Mouse (Mus musculus) heart, embryonic 14.5 days (tissue): ENCODE results near the gene Arl9. TPM values are rescaled to one million over a fixed set of nuclear protein-coding genes. Genes with fewer than 3 reads are reported as not detected.
"Not testable (repeated sequence)": the region's sequence is repeated elsewhere in the genome, so short reads cannot be mapped to it uniquely, and the experiment has no call there.

Source experiments
- ATAC-seq: fragments of 200-750 bp; cut with Nextera tagmentation; 2 replicates; pipeline ENCODE4 v1.8.0; 2017; ENCODE audit warnings: low read depth, moderate TSS enrichment; ENCODE audit not compliant: insufficient number of reproducible peaks, insufficient read depth, low FRiP score
- H3K27ac ChIP-seq, 2 experiments: fragments of 200-500 bp in 1 of 2; fragments of 300-500 bp in 1 of 2; sonication (generic) in 1 of 2; replicated peaks in 1 of 2; 2 replicates each; pipeline ENCODE4 v1.5.1; 2012 to 2014; ENCODE audit warnings: low read depth in 2 of 2, low read length in 2 of 2, control low read depth in 1 of 2, mild to moderate bottlenecking in 1 of 2, mixed read lengths in 1 of 2; ENCODE audit not compliant: control insufficient read depth in 1 of 2, insufficient read depth in 1 of 2
- H3K27me3 ChIP-seq: fragments of 300-500 bp; sonication (generic); 2 replicates; pipeline ENCODE4 v1.6.1; 2014; ENCODE audit warnings: mild to moderate bottlenecking, low read length, control low read depth; ENCODE audit not compliant: control insufficient read depth, insufficient read depth
- H3K36me3 ChIP-seq: fragments of 300-500 bp; sonication (generic); 2 replicates; pipeline ENCODE4 v1.6.1; 2014; ENCODE audit warnings: mild to moderate bottlenecking, control low read depth, low read length, mixed read lengths; ENCODE audit not compliant: control insufficient read depth, insufficient read depth
- H3K4me1 ChIP-seq, 2 experiments: fragments of 200-500 bp in 1 of 2; fragments of 300-500 bp in 1 of 2; sonication (generic) in 1 of 2; 2 replicates each; pipeline ENCODE4 v1.6.1; 2012 to 2014; ENCODE audit warnings: low read length in 2 of 2, control low read depth in 1 of 2, mixed read lengths in 1 of 2; ENCODE audit not compliant: control insufficient read depth in 2 of 2, insufficient read depth in 2 of 2
- H3K4me2 ChIP-seq: fragments of 300-500 bp; sonication (generic); 2 replicates; pipeline ENCODE4 v1.6.1; 2014; ENCODE audit warnings: mild to moderate bottlenecking, low read length
- H3K4me3 ChIP-seq, 2 experiments: fragments of 200-500 bp in 1 of 2; fragments of 300-500 bp in 1 of 2; sonication (generic) in 1 of 2; 2 replicates each; pipeline ENCODE4 v1.5.1; 2012 to 2014; ENCODE audit warnings: low read length in 2 of 2, mild to moderate bottlenecking in 2 of 2, control low read depth in 1 of 2, low read depth in 1 of 2, moderate library complexity in 1 of 2; ENCODE audit not compliant: control insufficient read depth in 1 of 2, insufficient read depth in 1 of 2
- H3K9ac ChIP-seq: fragments of 300-500 bp; sonication (generic); 2 replicates; pipeline ENCODE4 v1.6.1; 2014; ENCODE audit warnings: mild to moderate bottlenecking, low read length
- H3K9me3 ChIP-seq: fragments of 300-500 bp; sonication (generic); 2 replicates; pipeline ENCODE4 v1.6.1; 2016; ENCODE audit warnings: low read length, control low read depth; ENCODE audit not compliant: control insufficient read depth
- WGBS: fragments of 180-500 bp; shearing (Covaris S2); extraction: QIAGEN DNeasy Blood & Tissue Kit; methylation state at CpG from one replicate; pipeline ENCODE4 v1.1.7; 2014; 5-methylcytosine and 5-hydroxymethylcytosine counted together
- polyA plus RNA-seq: library from polyadenylated mRNA; unstranded; fragments of >200 nt; fragmentation: Nextera tagmentation; extraction: Ambion mirVana; gene quantifications from 2 replicates; pipeline ENCODE4 v1.2.1, GENCODE M21; 2014

Arl9 gene
- polyA plus RNA-seq, 1 experiment from 2014 or later = not detected

- H3K27ac ChIP-seq = no peak overlapping the region
- H3K4me1 ChIP-seq = peaks cover 0 to 10% of the 10 kb centered on the region in 2 experiments; a peak in 1 of 4 replicates
- no peaks in the 10 kb centered on the region for H3K27me3 ChIP-seq
- H3K4me3 ChIP-seq = no peak overlapping the region
- no peak overlapping the region for H3K9ac ChIP-seq
- H3K36me3 ChIP-seq = peaks cover 61% of the 10 kb centered on the region
- ATAC-seq = no peak
- H3K9me3 ChIP-seq = no peaks in the 10 kb centered on the region
- no peak overlapping the region for H3K4me2 ChIP-seq
- WGBS = 77% methylated on average over 5 of the region's 5 CpGs
These were observed 34.6 kb upstream of the Arl9 start for GRCm38 (mm10) chr5:76969250-76969649.

GRCm38 (mm10) chr5:76971115-76971514, 32.7 kb upstream of the Arl9 start:
- H3K36me3 ChIP-seq = peaks cover 43% of the 10 kb centered on the region

GRCm38 (mm10) chr5:76973488-76973887, 30.4 kb upstream of the Arl9 start:
- WGBS = 61% methylated on average over 3 of the region's 3 CpGs
- H3K4me1 ChIP-seq = peaks cover 0 to 16% of the 10 kb centered on the region in 2 experiments; a peak in 2 of 4 replicates

More at GRCm38 (mm10) chr5:76971115-76971514, 32.7 kb upstream of the Arl9 start:
- not testable (repeated sequence) for H3K27ac ChIP-seq, H3K4me2 ChIP-seq, H3K27me3 ChIP-seq, H3K4me3 ChIP-seq, H3K9me3 ChIP-seq, ATAC-seq, H3K9ac ChIP-seq
- H3K4me1 ChIP-seq = peaks cover 0 to 16% of the 10 kb centered on the region in 2 experiments; a peak in 2 of 4 replicates
- WGBS = 83% methylated on average over 1 of the region's 1 CpGs

GRCm38 (mm10) chr5:76974207-76974553, 29.7 kb upstream of the Arl9 start:
- H3K4me2 ChIP-seq = peak overlapping the region; percentile 94
- H3K4me1 ChIP-seq = peaks cover 0 to 16% of the 10 kb centered on the region in 2 experiments; a peak in 2 of 4 replicates
- peak overlapping the region; percentile 88 to 96 for H3K4me3 ChIP-seq
- H3K27ac ChIP-seq = peak overlapping the region in 1 of 2 experiments; percentile 88; a peak in 1 of 4 replicates
- WGBS = 2% methylated on average over 17 of the region's 17 CpGs
- H3K9ac ChIP-seq = peak overlapping the region; percentile 92
- ATAC-seq = 0 out of 2 replicates have a peak, but pooled peaks have one; percentile 6
- no peaks in the 10 kb centered on the region for H3K9me3 ChIP-seq
- peaks cover 42% of the 10 kb centered on the region for H3K36me3 ChIP-seq
- H3K27me3 ChIP-seq = no peaks in the 10 kb centered on the region

More at GRCm38 (mm10) chr5:76973488-76973887, 30.4 kb upstream of the Arl9 start:
- no peak for ATAC-seq
- peak overlapping the region in 1 of 2 experiments; percentile 88; a peak in 1 of 4 replicates for H3K4me3 ChIP-seq
- no peaks in the 10 kb centered on the region for H3K9me3 ChIP-seq
- peaks cover 42% of the 10 kb centered on the region for H3K36me3 ChIP-seq
- no peaks in the 10 kb centered on the region for H3K27me3 ChIP-seq
- H3K4me2 ChIP-seq = peak overlapping the region; percentile 94
- H3K9ac ChIP-seq = peak overlapping the region; percentile 92; the same call in 1 of the 2 replicates
- no peak overlapping the region for H3K27ac ChIP-seq

GRCm38 (mm10) chr5:76974554-76975285, 29.1 kb upstream of the Arl9 start, which contains the start of gene Srp72:
TSS of gene Srp72 (plus strand) at chr5:76974683.
- Histone ChIP-seq H3K4me1 (peaks cover 0 to 16% of the 10 kb centered on the region in 2 experiments; a peak in 2 of 4 replicates), H3K27me3 (no peaks in the 10 kb centered on the region), H3K36me3 (peaks cover 42% of the 10 kb centered on the region), H3K4me2 (peak within 1 kb of the TSS; percentile 94), H3K4me3 (peak within 1 kb of the TSS; percentile 88 to 96), H3K9me3 (no peaks in the 10 kb centered on the region), H3K27ac (peak within 1 kb of the TSS; percentile 88 to 94), H3K9ac (peak within 1 kb of the TSS; percentile 92)
- peak; percentile 90 for ATAC-seq
- under 1% methylated on average over 60 of the region's 60 CpGs for WGBS

- Histone ChIP-seq H3K27ac (no peak overlapping the region), H3K9ac (no peak overlapping the region), H3K9me3 (no peaks in the 10 kb centered on the region), H3K4me2 (peak overlapping the region; percentile 94), H3K4me1 (peaks cover 0 to 16% of the 10 kb centered on the region in 2 experiments; a peak in 2 of 4 replicates), H3K27me3 (no peaks in the 10 kb centered on the region), H3K36me3 (peaks cover 44% of the 10 kb centered on the region), H3K4me3 (peak overlapping the region in 1 of 2 experiments; percentile 88; a peak in 2 of 4 replicates)
- no peak for ATAC-seq
- WGBS = 87% methylated on average over 8 of the region's 8 CpGs
These were observed 28.1 kb upstream of the Arl9 start for GRCm38 (mm10) chr5:76975736-76976135.

DNA sequence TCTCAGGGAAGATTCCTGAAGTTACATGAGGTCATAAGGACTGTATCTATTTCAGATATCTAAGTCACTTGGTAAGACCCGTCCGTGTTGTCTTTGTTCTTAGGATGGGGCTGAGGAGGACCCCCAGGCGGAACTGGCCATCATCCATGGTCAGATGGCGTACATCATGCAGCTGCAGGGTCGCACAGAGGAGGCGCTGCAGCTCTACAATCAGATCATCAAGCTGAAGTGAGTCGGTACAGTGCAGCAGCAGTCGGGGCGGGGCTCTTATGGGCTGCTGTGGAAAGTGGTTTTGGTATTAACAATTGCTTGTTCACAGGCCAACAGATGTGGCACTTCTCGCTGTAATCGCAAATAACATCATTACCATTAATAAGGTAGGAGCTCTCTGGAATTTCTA, 19.8 kb upstream of the Arl9 start:
- H3K27ac ChIP-seq = no peak overlapping the region
- no peaks in the 10 kb centered on the region for H3K9me3 ChIP-seq
- peaks cover 96% of the 10 kb centered on the region for H3K36me3 ChIP-seq

More for the DNA sequence above, 19.8 kb upstream of the Arl9 start:
- Histone ChIP-seq H3K4me1 (no peaks in the 10 kb centered on the region), H3K27me3 (no peaks in the 10 kb centered on the region), H3K9ac (no peak overlapping the region), H3K4me3 (no peak overlapping the region), H3K4me2 (no peak overlapping the region)
- 91% methylated on average over 11 of the region's 11 CpGs for WGBS
- no peak for ATAC-seq
